In genomic region chr13:60175490-60176135, GRCm38 (mm10) we compare ENCODE assay signal across 8 mouse cellular contexts. TPM values are rescaled to one million over a fixed set of nuclear protein-coding genes. Genes with fewer than 3 reads are reported as not detected.
DNase-seq lines count a peak whose midpoint lies in the region; ATAC-seq and TF ChIP-seq lines count a peak whose summit lies in the region.

No protein-coding gene starts in this region.

- H3K27ac ChIP-seq in embryonic fibroblast, embryonic 13.5 days (ENCODE audit: insufficient read depth, low read length): peak overlapping the region; percentile 93
- peak overlapping the region; percentile 80 for H3K27ac ChIP-seq in midbrain, postnatal 0 days (ENCODE audit: low read depth, low read length)

- peak overlapping the region; percentile 96 for H3K4me2 ChIP-seq in midbrain, postnatal 0 days (ENCODE audit: low read depth, low read length, poor library complexity, severe bottlenecking)

- H3K4me3 ChIP-seq in embryonic fibroblast, embryonic 13.5 days (ENCODE audit: insufficient read depth, low read length): peak overlapping the region; percentile 89
- peak overlapping the region; percentile 76 for H3K4me3 ChIP-seq in midbrain, postnatal 0 days (ENCODE audit: low read depth, low read length)

- H3K4me1 ChIP-seq in embryonic fibroblast, embryonic 13.5 days (ENCODE audit: control insufficient read depth, insufficient read depth, low read length): peaks cover 4% of the 10 kb centered on the region; the same call in 1 of the 2 replicates
- 0 out of 2 replicates have a peak, but pooled peaks cover 2% of the 10 kb centered on the region for H3K4me1 ChIP-seq in midbrain, postnatal 0 days (ENCODE audit: insufficient read depth, low read length)

- no peaks in the 10 kb centered on the region for H3K9me3 ChIP-seq in midbrain, postnatal 0 days (ENCODE audit: low read length)

- H3K9ac ChIP-seq in midbrain, postnatal 0 days (replicated peaks; ENCODE audit: low read length, poor library complexity, severe bottlenecking): peak overlapping the region; percentile 81

- intact Hi-C loops in left cerebral cortex, postnatal 4 days (cut with DNase I): loop anchor here (2.0 to 5.0 kb wide), 3 partner anchors 272 to 292 kb away; no protein-coding TSS in a partner anchor

- no peak for TF ChIP-seq CTCF in embryonic fibroblast, embryonic 13.5 days (IDR thresholded peaks at IDR 0.05; ENCODE audit: borderline replicate concordance, insufficient read depth, low read length)
- no peak for TF ChIP-seq CTCF in midbrain, postnatal 0 days (IDR thresholded peaks at IDR 0.05)

- DNase-seq in heart, adult 11 months: peak; percentile 91
- no peak for DNase-seq in heart, adult 8-10 months (ENCODE audit: low spot score)
- peak; percentile 74 for DNase-seq in Muller cell, postnatal 12 days (ENCODE audit: inconsistent ontology term)
- DNase-seq in heart, postnatal 4 days: peak; percentile 65
- DNase-seq in left cerebral cortex, postnatal 4 days: peak; percentile 49
- DNase-seq in midbrain, postnatal 0 days (ENCODE audit: low spot score): peak; percentile 50
- no peak for DNase-seq in spleen, adult 12 weeks (ENCODE audit: low spot score)

- H3K27me3 ChIP-seq in midbrain, postnatal 0 days (ENCODE audit: insufficient read depth, low read length): peaks cover 4% of the 10 kb centered on the region; the same call in 1 of the 2 replicates

- H3K36me3 ChIP-seq in midbrain, postnatal 0 days (ENCODE audit: insufficient read depth, low read length): no peaks in the 10 kb centered on the region

- WGBS in midbrain, postnatal 0 days: under 1% methylated on average over 55 of the region's 59 CpGs

- 0 out of 2 replicates have a peak, but pooled peaks have one; percentile 29 for TF ChIP-seq POLR2A in embryonic fibroblast, embryonic 13.5 days (IDR thresholded peaks at IDR 0.05; ENCODE audit: low read depth, low read length)

- ATAC-seq in midbrain, postnatal 0 days (ENCODE audit: low FRiP score): peak; percentile 29

RNA-seq across cellular contexts. Expression of gene Gas1, which starts 1.6 kb away (rescaled TPM):
- 10 to 100 TPM; 17.6 to 23.8 (median 21.2) TPM for total RNA-seq in heart, adult 8-10 months (2022)
- 74.0 and 241 TPM in 2 replicates for polyA plus RNA-seq in embryonic fibroblast, embryonic 13.5 days (2011; ENCODE audit: insufficient read length, low read depth, missing spikeins)
- 10 to 100 TPM; 53.5 to 56.8 TPM for total RNA-seq in heart, postnatal 4 days (2021)
- total RNA-seq in left cerebral cortex, postnatal 4 days (2021): 10 to 100 TPM; 13.0 to 14.4 TPM
- total RNA-seq in midbrain, postnatal 0 days (2014; rRNA removed): 40.9 and 53.4 TPM in 2 replicates
- 12.3 and 12.9 TPM in 2 replicates for polyA plus RNA-seq in midbrain, postnatal 0 days (2015; fragmentation: Nextera tagmentation; extraction: Ambion mirVana)

Comparison
In these comparisons a context has a peak if more than half of its experiments do, and no peak if none do; other contexts are left out.
1. DNase-seq: peak in heart, adult 11 months (single experiment), Muller cell, postnatal 12 days (single experiment), heart, postnatal 4 days (single experiment), left cerebral cortex, postnatal 4 days (single experiment) and midbrain, postnatal 0 days (single experiment); none in heart, adult 8-10 months (single experiment) and spleen, adult 12 weeks (single experiment).